Mouse (Mus musculus): Measurements from ENCODE around the gene Zcchc24.
A peak's percentile ranks its signal among the peaks of the same experiment; 100 is the strongest.

Zcchc24 gene

DNA sequence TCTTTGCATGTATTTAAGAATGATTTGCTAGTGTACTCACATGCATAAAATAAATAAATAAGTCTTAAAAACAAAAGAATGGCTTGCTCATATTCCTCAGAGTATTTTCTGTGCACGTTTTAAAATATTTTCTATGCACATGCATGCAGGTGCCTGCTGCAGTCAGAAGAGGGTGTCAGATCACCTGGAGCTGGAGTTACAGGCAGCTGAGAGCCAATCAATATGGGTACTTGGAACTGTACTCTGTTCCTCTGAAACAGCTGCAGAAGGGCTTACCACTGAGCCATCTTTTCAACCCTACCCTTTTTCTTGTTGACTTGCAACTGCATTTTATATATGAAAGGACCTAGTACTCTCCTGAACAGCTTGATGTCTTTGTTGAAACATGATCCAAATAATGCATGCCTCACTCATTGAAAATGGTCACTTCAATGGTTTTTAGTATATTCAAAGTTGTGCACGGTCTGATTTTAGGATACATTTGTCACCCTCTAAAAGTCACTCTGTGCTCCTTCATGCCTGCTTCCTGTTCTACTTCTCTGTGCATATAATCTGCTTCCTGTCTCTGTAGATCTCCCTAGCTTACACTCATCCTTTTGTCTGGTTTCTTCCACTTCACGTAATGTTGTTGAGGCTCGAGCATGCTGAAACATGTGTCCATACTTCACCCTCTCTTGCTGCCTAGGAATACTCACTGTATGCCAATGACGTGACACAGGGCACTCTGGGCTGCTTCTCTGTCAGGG is 47.7 kb downstream of the Zcchc24 start:
- no peak for DNase-seq (ENCODE audit: extremely low read depth, insufficient read length, low spot score)

DNA sequence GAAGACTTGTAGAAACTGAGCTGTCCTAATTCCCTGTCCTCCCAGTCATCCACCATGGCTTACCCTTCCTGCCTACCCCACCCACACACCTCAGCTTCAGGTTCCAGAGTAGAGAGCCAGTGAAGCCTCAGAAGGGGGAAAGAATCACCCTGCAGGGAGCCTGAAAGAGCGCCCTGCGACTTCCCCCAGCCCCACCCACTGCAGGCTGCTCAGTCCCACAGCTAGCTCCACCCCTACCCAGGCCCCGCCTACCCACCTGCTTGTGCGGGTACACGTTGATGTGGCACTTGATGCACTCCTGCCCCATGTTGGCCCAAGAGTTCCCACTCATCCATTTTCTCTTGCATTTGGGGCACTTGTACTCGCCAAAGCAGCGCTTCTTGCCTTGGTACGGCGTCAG is 49.5 kb downstream of the Zcchc24 start:
- DNase-seq (ENCODE audit: extremely low read depth, insufficient read length, low spot score): no peak

DNA sequence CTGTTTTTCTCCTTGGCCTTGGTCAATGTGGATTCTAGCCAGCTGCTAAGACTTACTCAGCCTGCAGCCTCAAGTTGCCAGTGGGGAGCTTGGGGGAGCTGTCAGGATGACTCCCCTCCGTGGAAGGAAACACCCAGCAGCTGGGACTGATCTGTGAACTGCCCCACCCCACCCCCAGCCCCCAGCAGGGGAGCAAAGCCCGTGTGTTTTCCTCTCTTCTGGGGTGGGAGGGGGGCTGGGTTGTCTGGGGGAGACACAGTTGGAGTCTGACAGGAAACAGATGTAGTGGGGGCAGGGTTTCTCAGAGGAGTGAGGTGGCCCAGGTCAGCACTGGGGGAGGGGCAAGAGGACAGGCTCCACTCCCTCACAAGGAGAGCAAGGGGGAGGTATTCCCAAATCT is 50.4 kb downstream of the Zcchc24 start:
- DNase-seq (ENCODE audit: extremely low read depth, insufficient read length, low spot score): no peak

DNA sequence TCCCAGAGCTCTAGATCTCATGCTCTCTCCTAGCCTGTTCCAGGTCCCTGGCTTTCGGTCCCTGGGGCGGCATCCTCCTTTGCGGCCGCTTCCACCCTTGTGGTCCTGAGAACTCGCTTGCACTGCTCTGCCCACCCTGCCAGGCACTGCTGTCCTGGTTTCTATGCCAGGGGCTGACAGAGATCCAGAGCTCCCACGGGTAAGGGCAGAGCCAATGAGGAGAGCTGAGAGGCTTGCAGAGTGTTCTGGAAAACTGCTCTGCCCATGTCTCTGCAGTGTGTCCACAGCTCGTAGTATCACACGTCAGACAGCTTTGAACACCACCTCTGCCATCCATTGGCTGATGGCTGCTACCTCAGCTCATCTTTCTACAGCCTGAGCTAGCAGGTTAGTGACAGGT is 51.1 kb downstream of the Zcchc24 start:
- no peak for DNase-seq (ENCODE audit: extremely low read depth, insufficient read length, low spot score)

DNA sequence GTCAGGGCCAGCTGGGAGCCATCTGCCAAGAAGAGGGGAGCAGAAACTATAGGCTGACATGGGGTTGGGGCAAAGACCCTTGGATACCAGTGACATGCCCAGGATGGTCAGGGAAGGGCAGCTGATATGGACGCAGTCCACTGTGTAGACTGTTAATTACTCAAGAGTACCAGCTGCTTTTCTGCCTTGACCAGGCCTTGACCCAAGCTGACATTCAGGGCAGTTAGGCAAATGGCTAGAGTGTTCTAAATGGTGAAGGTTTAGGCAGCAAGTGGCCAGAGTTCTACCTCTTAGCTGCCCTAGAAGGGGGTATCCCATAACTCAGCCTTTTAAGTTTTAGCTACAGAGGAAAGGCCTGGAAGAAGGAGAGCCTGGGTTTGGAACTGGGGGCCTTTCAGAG is 52.3 kb downstream of the Zcchc24 start:
- no peak for DNase-seq (ENCODE audit: extremely low read depth, insufficient read length, low spot score)

DNA sequence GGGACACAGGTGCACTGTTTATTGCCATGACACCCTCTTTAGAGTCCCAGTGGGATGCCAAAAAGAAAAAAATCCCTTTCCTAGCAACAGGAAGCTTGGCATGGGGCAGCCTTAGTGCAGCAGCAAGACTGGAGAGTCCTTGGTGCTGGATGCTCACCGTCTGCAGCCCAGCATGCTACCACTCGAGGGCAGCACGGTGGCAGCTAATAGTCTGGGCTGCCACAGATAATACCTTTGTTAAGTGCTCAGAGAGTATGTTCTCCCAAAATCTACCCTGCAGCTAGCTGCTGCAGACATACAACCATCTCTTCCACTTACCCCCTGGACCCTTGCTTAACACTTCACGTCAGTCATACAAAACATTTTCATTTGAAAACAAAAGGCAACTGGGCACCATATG is 55.4 kb downstream of the Zcchc24 start:
- peak; percentile 19 for DNase-seq (ENCODE audit: extremely low read depth, insufficient read length, low spot score)

DNA sequence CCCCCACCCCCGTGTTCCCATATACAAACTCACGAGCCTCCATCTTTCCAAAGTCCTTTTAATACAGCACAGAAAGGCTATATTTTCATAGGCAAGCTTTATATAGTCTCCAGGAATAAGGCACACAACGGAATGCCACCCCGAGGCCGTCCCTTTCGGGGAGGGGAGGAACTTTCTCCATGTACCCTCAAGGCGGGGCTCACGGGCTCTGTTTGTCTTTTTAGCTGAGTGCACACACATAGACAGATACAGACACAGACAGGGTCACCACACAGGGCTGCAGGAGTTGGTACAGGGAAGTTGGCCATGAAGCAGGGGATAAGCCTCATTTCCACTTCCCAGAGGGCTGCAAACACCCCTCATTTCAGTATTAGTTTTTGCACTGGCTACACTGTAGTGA is 57.2 kb downstream of the Zcchc24 start:
- DNase-seq (ENCODE audit: extremely low read depth, insufficient read length, low spot score): no peak

DNA sequence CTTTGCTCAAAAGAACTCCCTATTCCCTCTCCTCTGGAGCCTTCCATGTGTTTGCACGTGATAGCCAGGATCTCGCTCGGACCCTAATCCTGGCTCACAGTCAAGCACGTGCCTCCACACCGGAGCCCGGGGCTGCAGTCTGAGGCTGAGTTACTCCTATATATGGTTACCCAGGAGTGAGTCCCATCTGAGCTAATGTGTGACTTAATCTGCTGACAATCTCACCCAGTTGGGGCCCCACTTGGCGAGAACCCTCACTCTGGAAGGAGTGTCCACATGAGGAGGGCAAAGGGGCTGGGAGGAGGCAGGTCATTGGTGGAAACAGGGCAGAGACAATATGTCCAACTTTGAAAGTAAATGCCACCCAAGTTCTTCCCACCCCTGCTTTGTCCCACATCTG is 57.7 kb downstream of the Zcchc24 start:
- DNase-seq (ENCODE audit: extremely low read depth, insufficient read length, low spot score): no peak

DNA sequence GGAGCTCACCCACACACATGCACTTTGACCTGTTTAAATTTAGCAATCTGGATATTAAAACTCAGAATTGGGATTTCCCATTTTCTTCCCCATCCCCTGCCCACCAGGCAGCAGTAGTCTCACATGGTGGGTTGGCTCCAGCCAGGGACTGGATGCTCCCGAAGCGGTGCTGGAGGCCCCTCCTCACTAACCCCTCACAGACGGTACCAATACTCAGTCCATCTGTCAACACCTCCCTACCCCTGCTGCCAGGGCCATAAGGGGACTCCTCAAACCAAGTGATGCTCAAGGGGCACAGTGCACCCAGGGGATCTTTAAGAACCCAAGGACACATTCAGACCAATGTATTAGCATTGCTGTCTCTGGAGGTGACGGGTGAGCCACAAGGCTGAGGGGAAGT is 58.2 kb downstream of the Zcchc24 start:
- no peak for DNase-seq (ENCODE audit: extremely low read depth, insufficient read length, low spot score)

DNA sequence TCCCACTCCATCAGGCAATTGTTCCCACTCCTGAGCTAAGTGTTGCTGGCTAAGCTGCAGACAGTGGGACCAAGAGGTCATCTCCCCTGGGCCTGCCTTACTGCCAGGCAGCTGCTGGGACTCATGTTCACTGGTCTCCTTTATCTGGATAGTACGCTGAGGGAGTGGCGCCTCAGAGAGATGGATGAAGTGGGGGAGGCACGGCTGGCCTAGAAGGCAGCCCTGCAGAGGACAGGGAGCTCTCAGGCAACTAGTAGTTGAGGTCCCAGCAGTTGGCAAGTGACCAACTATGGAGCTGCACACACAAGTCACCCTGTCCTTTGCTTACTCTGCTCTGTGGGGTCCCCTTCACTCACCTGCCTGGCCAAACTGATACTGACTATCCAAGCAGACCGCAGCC is 58.8 kb downstream of the Zcchc24 start:
- no peak for DNase-seq (ENCODE audit: extremely low read depth, insufficient read length, low spot score)

DNA sequence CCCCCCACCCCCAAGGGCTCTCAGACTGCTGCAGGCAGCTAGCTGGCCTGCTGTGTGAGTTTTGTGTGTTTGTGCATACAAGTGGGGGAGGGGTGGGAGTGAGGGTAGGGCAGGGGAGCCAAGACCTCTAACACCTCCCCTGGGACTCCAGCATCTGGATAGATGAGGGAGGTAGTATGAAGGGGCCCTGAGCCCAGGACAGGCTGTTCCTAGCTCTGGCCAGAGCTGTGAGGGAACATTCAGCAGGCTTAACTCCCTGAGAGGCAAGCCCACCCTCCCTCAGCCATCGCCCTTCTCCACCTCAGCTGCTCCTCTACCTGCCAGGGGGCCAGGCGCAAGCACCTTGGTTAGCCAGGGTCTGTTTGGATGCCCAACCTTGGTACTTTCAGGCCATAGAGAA is 59.9 kb downstream of the Zcchc24 start:
- DNase-seq (ENCODE audit: extremely low read depth, insufficient read length, low spot score): no peak

DNA sequence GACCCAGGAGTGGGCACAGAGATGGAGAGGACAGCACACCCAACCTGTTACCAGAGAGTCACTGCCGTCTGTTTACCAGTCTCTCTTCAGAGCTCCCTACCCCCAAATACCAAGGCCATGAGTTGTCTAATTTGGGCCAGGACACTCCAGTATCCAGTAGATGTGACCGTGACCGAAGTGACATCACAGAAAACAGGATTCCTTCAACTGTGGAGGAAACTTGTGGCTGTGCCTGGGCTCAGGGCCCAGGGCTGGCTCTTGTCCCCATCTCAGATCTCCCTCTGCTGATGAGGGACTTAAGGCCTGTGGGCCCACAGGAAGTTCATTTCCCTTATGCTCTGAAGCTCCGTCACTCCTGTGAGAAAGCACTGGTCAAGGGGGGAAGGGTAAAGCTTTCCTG is 60.4 kb downstream of the Zcchc24 start:
- DNase-seq (ENCODE audit: extremely low read depth, insufficient read length, low spot score): peak; percentile 87

DNA sequence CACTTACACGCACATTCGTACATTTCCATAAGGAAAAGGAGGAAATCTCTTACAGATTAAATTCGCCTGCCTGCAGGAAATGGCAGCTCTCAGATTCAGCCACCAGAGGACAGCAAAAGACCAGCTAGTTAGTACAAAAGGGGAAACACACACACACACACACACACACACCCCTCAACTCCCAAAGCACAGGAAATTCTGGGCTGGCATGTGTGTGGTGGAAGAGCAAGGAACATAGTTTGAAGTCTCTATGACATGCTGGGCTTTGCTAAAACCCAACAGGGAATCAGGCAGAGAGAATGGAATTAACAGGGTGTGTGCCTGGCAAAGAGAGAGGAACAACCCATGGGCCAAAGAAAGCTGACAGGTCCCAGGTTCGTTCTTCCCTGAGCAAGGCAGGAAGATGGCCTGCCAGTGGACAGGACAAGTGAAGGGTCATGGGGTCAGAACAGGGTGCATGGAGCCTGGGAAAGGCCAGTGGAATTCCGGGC is 61.1 kb downstream of the Zcchc24 start:
- DNase-seq (ENCODE audit: extremely low read depth, insufficient read length, low spot score): peak; percentile 65

DNA sequence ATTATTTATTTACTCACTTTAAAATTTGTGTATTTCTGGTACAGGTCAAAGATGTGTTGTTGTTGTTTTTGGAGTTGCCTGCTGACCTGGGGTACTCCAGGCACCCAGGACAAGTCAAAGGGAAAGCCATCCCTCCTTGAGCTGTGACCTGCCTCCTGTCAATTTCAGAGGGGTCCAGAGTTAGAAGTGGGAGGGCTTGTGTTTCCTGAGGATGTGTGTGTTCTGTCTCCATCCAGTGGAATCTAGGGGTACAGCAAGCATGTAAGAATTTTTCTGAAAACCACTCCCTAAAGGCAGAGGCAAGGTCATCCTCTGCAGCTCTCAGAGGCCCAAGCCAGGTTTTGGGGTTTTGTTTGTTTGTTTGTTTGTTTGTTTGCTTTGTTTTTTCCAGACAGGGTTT is 66.9 kb downstream of the Zcchc24 start:
- no peak for DNase-seq (ENCODE audit: extremely low read depth, insufficient read length, low spot score)

DNA sequence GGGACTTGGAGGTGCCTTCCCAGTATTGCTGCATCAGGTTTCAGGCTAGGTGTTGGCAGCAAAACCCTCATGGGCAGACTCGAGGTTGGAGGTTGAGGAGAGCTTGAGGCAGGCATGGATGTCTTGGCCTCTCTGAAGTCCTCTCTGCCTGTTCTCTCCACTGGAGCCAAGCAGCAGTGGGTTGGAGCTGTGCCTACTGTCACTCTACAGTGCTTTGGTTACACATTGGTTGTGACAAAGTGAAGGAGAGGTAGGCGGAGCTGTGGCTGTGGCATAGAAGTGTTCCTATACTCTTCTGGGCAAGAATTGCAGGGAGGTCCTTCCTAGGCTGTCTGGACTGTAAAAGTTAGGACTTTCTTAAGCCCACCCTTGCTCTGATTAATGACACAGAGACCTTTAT is 72.5 kb downstream of the Zcchc24 start:
- no peak for DNase-seq (ENCODE audit: extremely low read depth, insufficient read length, low spot score)

DNA sequence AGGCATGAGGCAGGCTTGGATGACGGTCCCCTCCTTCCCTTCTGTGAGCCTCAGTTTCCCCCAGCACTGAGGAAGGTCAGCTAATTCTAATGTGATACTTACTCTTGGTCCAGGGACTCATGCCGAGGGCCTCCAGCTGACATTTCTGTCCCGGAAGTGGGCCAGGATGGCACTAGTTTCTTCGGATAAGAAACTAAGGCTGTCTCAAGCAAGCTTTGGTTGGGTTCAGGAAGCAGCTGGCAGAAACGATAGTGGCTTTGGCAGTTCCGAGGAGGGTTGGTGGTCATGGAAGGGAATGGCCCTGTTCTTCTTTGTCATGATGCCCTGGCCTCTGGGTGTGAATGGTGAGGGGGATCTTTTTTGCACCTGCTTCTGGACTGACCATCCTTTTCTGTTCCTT is 73.8 kb downstream of the Zcchc24 start:
- DNase-seq (ENCODE audit: extremely low read depth, insufficient read length, low spot score): no peak

DNA sequence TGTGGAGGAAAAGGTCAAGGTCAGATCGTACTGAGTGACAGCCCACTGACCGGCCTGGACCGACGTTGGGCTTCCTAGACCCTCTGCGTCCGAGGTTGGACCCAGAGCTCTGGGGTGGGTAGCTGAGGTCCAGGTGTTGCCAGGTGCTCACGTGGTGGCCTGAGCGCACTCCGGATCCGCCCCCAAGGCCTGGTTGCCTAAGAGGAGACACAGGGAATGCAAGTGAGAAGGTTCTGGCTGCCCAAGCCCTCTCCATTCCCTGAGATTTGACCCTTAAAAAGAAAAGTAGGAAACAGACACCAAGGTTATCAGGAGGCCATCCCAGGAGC is 74.3 kb downstream of the Zcchc24 start:
- DNase-seq (ENCODE audit: extremely low read depth, insufficient read length, low spot score): no peak

DNA sequence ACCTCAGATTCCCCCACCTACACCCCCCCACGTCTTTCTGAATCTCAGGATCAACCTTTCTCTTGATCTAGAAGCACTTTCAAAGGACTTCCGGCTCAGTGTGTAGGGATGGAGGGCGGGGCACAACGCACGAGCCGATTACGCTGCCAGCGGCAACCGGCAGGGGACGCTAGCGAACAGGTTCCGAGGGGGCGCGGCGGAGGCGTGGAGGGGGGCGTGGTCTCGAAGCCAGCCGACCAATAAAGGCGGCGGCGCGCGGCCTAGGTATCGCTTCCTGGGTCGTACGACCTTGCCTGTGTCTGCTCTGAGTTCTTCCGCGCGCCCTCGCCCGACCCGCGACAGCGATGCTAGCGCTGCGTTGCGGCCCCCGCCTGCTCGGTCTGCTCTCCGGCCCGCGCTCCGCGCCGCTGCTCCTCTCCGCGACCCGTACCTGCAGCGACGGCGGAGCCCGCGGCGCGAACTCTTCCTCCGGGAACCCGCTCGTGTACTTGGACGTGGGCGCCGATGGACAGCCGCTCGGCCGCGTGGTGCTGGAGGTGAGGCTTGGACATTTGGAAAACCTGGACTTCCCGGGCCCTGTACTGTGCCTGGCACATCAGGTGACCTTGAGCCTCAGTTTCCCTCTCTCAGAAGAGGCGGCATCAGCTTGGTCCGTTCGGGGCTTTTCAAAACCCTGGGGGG is 74.8 kb downstream of the Zcchc24 start, which contains the start of gene Ppif:
Gene Ppif (plus strand): TSS at position 267 of the 681 bp plus-strand sequence.
- DNase-seq (ENCODE audit: extremely low read depth, insufficient read length, low spot score): peak; percentile 93

DNA sequence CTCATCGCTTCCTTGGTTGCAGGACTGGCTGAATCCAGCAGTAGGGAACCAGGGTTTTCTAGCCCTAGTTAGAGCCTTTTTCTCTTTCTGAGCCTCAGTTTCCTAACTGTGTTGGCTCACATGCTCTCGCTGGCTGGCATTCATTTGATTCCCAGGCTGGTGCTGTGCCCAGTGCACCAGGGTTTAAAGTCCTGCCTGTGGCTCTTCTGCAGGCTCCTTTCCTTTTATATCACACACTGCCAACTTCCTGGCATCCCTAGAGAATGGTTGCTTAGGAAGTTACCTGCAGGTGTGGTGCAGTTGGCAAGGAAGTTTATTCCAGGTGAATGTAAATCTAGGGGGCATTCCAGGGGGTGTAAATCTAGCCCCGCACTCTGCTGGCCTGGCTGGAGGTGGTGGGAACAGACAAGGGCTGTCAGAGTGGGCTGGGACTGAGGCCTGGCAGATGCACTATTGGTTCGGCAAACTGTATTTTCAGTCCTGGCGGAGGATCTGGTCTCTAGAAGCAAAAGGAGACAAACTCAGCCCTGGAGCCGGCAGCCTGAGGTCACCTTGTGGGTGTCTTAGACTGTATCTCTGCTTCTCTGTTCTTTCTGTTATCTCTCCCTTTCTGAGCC is 75.5 kb downstream of the Zcchc24 start:
- no peak for DNase-seq (ENCODE audit: extremely low read depth, insufficient read length, low spot score)

DNA sequence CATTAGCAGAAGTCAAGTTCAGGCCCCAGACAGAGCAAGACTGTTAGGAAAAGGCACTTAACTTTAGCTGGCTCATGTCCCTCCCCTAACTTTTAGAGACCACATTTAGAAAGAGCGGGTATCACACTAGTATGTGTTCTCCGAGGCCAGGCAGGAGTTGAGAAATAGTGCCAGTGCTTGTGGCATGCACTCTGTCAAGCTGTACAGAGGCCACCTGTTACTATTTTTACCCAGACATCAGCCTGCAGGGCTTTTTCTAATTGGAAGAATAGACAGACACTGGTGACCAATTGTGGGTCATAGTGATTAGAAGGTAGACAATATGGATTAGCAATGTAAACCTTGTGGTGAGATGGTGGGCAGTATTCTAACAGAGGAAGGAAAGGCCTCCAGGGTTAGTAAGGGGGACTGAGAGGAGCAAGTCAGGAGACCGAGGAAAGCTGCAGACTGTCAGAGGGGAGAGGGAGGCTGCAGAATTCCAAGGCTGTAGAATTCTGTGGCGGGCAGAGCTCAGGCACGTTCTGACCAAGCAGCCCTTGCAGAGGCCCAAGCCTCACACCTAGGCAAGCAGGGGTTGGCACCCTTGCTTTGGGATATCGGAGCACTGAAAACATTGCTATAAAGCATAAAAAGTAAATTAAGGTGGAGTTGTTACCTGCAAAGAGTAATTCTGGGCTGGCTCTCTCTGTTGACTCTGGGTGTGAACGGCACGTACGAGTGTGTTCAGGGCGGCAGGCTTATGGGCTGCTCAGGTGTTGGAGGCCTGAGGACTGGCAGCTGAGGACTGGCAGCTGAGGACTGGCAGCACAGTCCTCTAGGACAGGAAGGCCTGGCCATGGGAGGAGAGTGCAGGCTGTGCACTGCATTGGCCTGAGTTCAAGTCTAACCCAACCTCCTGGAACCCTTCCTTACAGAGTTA is 81.6 kb downstream of the Zcchc24 start:
- DNase-seq (ENCODE audit: extremely low read depth, insufficient read length, low spot score): no peak
